Mouse (Mus musculus) liver, embryonic 11.5 days (tissue): Measurements from ENCODE around the gene Kcnq1. TPM values are rescaled to one million over a fixed set of nuclear protein-coding genes. Genes with fewer than 3 reads are reported as not detected.

Experiments
- ATAC-seq: fragments of 200-750 bp; cut with Nextera tagmentation; replicated peaks from 2 replicates; pipeline ENCODE4 v1.8.0; 2017; ENCODE audit warnings: moderate number of reproducible peaks, mild to moderate bottlenecking, moderate TSS enrichment, moderate library complexity; ENCODE audit not compliant: low FRiP score
- DNase-seq: peaks from one replicate; pipeline ENCODE4 v3.0.0-alpha.2; 2017; ENCODE audit warnings: low spot score
- H3K27ac ChIP-seq: fragments of 300-500 bp; sonication (generic); 2 replicates; pipeline ENCODE4 v1.5.1; 2014; ENCODE audit warnings: mild to moderate bottlenecking, low read depth, low read length, control low read depth
- H3K27me3 ChIP-seq: fragments of 300-500 bp; sonication (generic); replicated peaks from 2 replicates; pipeline ENCODE4 v1.6.1; 2014; ENCODE audit warnings: low read length, mixed read lengths; ENCODE audit not compliant: control insufficient read depth, insufficient read depth
- H3K36me3 ChIP-seq: fragments of 300-500 bp; sonication (generic); 2 replicates; pipeline ENCODE4 v1.6.1; 2014; ENCODE audit warnings: mild to moderate bottlenecking, low read length, moderate library complexity, mixed read lengths; ENCODE audit not compliant: control insufficient read depth, insufficient read depth
- H3K4me1 ChIP-seq: fragments of 300-500 bp; sonication (generic); replicated peaks from 2 replicates; pipeline ENCODE4 v1.6.1; 2014; ENCODE audit warnings: low read length, mixed read lengths; ENCODE audit not compliant: control insufficient read depth, insufficient read depth
- H3K4me2 ChIP-seq: fragments of 300-500 bp; sonication (generic); 2 replicates; pipeline ENCODE4 v1.6.1; 2014; ENCODE audit warnings: mild to moderate bottlenecking, control low read depth, moderate library complexity
- H3K4me3 ChIP-seq: fragments of 300-500 bp; sonication (generic); 2 replicates; pipeline ENCODE4 v1.5.1; 2014; ENCODE audit warnings: low read depth, low read length, control low read depth
- H3K9ac ChIP-seq: fragments of 300-500 bp; sonication (generic); 2 replicates; pipeline ENCODE4 v1.6.1; 2014; ENCODE audit warnings: low read depth, low read length, control low read depth
- H3K9me3 ChIP-seq: fragments of 300-500 bp; sonication (generic); 2 replicates; pipeline ENCODE4 v1.6.1; 2016; ENCODE audit warnings: low read length, inconsistent platforms, mixed read lengths; ENCODE audit not compliant: control insufficient read depth
- WGBS: fragments of 180-500 bp; shearing (Covaris S2); extraction: QIAGEN DNeasy Blood & Tissue Kit; methylation state at CpG from one replicate; pipeline ENCODE4 v1.1.7; 2014; 5-methylcytosine and 5-hydroxymethylcytosine counted together
- polyA plus RNA-seq: library from polyadenylated mRNA; unstranded; fragments of >200 nt; fragmentation: Nextera tagmentation; extraction: Ambion mirVana; gene quantifications from 2 replicates; pipeline ENCODE4 v1.2.1, GENCODE M21; 2014

Gene Kcnq1
- polyA plus RNA-seq, 1 experiment from 2014 or later: 0.59 TPM

DNA sequence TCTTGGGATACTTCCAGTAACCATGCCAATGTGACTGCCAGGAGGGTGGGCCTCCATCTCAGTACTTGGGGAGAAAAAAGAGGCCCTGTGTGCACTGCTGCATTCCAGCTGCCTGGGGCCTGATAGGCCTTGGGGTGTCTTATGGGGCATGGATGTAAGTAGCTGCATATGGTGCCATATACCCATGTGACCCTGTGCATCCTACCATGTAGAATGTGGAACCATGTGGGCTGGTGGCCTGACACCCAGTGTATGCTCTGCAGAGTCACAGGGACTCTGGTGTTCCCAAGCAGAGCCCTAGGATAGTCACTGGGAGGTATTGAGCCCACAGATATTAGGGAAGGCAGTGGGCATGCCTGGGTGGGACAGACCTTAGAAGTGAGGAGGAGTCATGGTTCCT, 57.9 kb downstream of the Kcnq1 start:
- H3K27ac ChIP-seq: no peak overlapping the region
- no peak overlapping the region for H3K4me3 ChIP-seq
- H3K36me3 ChIP-seq: no peaks in the 10 kb centered on the region
- no peaks in the 10 kb centered on the region for H3K4me1 ChIP-seq
- no peaks in the 10 kb centered on the region for H3K9me3 ChIP-seq
- H3K4me2 ChIP-seq: no peak overlapping the region
- ATAC-seq (no peak), DNase-seq (no peak)
- H3K9ac ChIP-seq: no peak overlapping the region
- no peaks in the 10 kb centered on the region for H3K27me3 ChIP-seq

DNA sequence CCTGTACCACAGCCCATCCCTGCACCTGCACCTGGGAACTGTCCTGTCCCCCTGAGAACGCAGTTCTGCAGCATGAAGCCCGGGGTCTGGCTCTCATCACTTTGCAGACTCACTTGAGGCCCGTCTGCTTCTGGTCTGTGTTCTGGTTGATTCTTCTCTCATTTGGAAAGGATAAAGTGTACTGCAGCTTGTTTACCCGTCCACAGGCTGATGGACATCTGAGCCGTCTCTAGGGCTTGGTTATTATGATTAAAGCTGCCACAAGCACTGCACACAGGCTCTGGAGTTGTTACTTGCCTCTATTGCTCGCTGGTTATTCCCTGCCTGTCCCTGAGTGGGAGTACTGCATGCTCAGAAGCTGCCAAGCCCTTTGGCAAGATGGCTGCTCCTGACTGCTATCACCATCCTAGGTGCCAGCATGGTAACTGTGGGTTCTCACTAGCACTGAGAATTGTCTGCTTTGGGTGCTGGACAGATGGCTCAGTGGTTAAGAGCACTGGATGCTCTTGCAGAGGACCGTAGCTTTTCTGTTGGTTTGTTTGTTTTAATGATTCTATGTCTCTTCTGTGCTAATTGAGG, 59.6 kb downstream of the Kcnq1 start:
- Histone ChIP-seq H3K4me2 (no peak overlapping the region), H3K4me1 (no peaks in the 10 kb centered on the region), H3K27me3 (no peaks in the 10 kb centered on the region), H3K27ac (no peak overlapping the region), H3K9me3 (no peaks in the 10 kb centered on the region), H3K9ac (no peak overlapping the region), H3K36me3 (no peaks in the 10 kb centered on the region), H3K4me3 (no peak overlapping the region)
- no peak for ATAC-seq
- DNase-seq: no peak
- WGBS: 57% methylated on average over 7 of the region's 7 CpGs

DNA sequence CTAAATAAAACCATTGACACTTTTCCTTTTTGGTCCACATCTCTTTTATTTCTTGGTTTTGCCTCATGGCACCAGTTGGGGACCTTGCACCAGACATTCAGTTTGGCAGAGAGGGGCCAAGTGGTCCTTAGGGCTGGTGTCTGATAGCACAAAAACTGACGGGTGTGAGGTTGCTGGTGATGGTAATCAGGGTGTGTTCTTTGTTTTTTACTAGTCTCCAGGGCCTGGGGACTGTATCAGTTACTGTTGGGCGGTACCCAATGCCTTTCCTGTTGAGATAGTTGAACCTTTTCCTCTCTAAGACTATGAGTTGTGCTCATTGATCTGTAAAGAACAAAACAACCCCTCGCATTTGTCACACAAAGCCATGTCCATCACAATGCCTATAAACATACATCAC, 61.1 kb downstream of the Kcnq1 start:
- H3K4me1 ChIP-seq: no peaks in the 10 kb centered on the region
- H3K27me3 ChIP-seq: no peaks in the 10 kb centered on the region
- H3K27ac ChIP-seq: no peak overlapping the region
- H3K36me3 ChIP-seq: no peaks in the 10 kb centered on the region
- no peak overlapping the region for H3K4me2 ChIP-seq
- no peak for DNase-seq
- no peaks in the 10 kb centered on the region for H3K9me3 ChIP-seq
- 53% methylated on average over 3 of the region's 3 CpGs for WGBS
- ATAC-seq: no peak
- no peak overlapping the region for H3K4me3 ChIP-seq
- H3K9ac ChIP-seq: no peak overlapping the region

DNA sequence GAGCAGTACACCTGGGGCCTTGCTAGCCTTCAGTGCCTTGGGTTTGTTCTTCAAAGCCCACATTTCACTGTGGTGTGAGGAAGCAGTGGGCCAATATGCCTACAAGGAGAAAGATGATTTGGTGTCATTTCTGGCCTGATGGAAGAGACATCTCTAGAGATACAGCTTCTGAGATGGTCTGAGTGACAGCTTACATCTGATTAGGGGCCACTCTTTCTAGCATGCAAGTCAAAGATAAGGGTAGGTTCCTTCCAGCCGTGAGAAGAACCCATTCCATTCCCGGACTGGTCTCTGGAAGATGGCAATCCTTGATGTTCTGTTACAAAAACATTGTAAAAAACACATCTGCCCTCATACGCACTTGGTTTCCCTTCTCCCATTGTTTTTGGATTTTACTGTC, 63.2 kb downstream of the Kcnq1 start:
- ATAC-seq (no peak), DNase-seq (no peak)
- Histone ChIP-seq H3K36me3 (no peaks in the 10 kb centered on the region), H3K9me3 (no peaks in the 10 kb centered on the region), H3K27me3 (no peaks in the 10 kb centered on the region), H3K9ac (no peak overlapping the region), H3K27ac (no peak overlapping the region), H3K4me1 (no peaks in the 10 kb centered on the region), H3K4me2 (no peak overlapping the region), H3K4me3 (no peak overlapping the region)
- WGBS: 70% methylated on average over 3 of the region's 3 CpGs

DNA sequence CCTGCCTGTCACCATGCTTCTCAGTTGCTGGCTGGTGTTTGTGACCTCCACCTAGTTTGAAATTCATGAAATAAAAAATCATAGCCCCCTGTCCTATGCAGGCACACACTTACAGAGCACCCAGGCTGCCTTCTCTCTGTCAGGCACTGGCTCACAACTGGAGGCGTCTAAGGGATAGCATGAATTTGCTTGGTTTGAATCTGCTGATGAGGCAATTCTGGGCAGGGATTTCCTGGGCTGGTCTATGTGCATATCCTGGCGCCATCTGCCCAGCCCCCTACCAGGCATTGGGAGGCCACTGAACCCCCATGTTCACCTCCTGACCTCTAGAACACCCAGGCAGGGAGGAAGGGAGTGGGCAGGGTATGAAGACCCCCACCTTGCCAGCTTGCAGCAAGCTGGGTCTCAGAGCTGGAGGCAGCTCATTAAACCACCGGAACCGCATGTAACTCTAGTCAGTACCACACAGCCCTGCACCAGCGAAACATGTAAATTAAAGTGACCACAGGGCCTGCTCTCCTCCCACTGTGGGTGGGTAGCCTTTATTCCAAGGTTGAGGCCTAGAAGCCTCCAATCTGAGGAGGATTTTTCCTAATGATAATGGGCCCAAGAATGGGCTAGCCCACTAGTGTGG, 66.9 kb downstream of the Kcnq1 start:
- 78% methylated on average over 5 of the region's 5 CpGs for WGBS
- Histone ChIP-seq H3K4me1 (no peaks in the 10 kb centered on the region), H3K9me3 (no peaks in the 10 kb centered on the region)

DNA sequence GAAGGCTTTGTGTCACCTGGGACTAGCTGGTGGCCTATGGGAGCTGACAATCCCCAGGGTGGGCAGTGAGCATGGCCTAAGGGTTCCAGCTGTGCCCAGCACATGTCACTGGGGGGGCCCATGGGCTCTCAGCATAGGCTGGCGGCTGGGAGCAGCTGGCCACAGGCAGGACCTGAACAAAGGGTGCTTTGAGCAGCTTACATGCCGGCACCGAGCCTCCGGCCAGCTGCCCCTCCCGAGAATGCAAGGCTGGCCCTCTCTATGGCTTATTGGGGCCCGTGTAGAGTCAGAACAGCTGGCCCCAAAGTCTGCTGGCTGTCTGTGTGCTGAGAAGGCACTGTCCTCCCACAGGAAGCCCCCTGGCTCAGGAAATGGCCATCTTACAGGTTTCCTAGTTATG, 68.5 kb downstream of the Kcnq1 start:
- Histone ChIP-seq H3K9ac (no peak overlapping the region), H3K36me3 (no peaks in the 10 kb centered on the region), H3K27ac (no peak overlapping the region), H3K27me3 (no peaks in the 10 kb centered on the region), H3K4me1 (no peaks in the 10 kb centered on the region), H3K9me3 (no peaks in the 10 kb centered on the region), H3K4me2 (no peak overlapping the region), H3K4me3 (no peak overlapping the region)
- ATAC-seq: no peak
- no peak for DNase-seq
- 69% methylated on average over 6 of the region's 6 CpGs for WGBS

More for the DNA sequence above, 66.9 kb downstream of the Kcnq1 start:
- DNase-seq (no peak), ATAC-seq (no peak)
- Histone ChIP-seq H3K4me2 (no peak overlapping the region), H3K27me3 (no peaks in the 10 kb centered on the region), H3K36me3 (no peaks in the 10 kb centered on the region), H3K4me3 (no peak overlapping the region), H3K9ac (no peak overlapping the region), H3K27ac (no peak overlapping the region)

DNA sequence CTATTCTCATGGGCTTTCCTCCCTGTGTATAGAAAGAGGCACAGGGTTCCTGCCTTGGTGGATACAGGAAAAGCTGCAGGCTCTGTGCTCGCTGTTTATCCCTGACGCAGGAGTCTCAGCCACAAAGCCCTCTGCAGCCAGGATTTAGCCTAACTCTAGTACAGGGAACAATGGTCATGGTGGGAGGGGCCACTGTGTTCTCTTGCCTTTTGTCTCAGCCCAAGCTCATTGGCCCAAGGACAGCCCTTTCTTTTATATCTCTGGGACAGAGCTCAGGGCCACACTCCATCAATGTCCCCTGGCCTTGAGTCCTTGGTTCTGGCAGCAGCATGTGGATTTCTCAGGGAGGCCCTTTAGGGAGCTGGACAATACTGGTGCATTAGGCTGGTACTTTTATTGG, 72.7 kb downstream of the Kcnq1 start:
- 75% methylated on average over 2 of the region's 2 CpGs for WGBS
- H3K27ac ChIP-seq: no peak overlapping the region
- H3K4me3 ChIP-seq: no peak overlapping the region
- no peak for DNase-seq
- H3K9me3 ChIP-seq: no peaks in the 10 kb centered on the region
- H3K36me3 ChIP-seq: no peaks in the 10 kb centered on the region
- no peaks in the 10 kb centered on the region for H3K4me1 ChIP-seq
- no peak overlapping the region for H3K4me2 ChIP-seq
- no peak for ATAC-seq
- no peaks in the 10 kb centered on the region for H3K27me3 ChIP-seq
- no peak overlapping the region for H3K9ac ChIP-seq

DNA sequence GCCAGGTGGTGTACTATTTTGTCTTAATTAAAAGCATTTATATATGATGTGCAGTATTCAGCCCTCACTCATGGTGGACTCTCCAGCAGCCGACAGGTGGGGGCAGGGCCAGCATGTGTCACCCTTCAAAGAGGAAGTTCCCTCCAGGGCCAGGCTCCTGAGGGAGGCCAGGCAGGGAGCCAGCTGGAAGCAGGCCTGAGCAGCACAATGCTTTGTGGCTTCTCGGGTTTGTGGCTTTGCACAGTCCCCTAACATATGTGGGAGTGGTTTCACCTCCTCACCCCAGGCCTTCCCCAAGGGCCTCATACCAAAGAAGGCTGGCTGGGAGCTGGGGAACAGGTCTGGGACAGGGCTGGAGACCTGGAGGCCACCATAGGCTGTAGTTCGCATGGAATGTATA, 74.6 kb downstream of the Kcnq1 start:
- 52% methylated on average over 3 of the region's 3 CpGs for WGBS
- no peaks in the 10 kb centered on the region for H3K9me3 ChIP-seq
- H3K27me3 ChIP-seq: no peaks in the 10 kb centered on the region
- ATAC-seq: no peak
- H3K27ac ChIP-seq: no peak overlapping the region
- DNase-seq: no peak
- no peaks in the 10 kb centered on the region for H3K36me3 ChIP-seq
- no peaks in the 10 kb centered on the region for H3K4me1 ChIP-seq
- H3K4me3 ChIP-seq: no peak overlapping the region
- H3K9ac ChIP-seq: no peak overlapping the region
- H3K4me2 ChIP-seq: no peak overlapping the region

DNA sequence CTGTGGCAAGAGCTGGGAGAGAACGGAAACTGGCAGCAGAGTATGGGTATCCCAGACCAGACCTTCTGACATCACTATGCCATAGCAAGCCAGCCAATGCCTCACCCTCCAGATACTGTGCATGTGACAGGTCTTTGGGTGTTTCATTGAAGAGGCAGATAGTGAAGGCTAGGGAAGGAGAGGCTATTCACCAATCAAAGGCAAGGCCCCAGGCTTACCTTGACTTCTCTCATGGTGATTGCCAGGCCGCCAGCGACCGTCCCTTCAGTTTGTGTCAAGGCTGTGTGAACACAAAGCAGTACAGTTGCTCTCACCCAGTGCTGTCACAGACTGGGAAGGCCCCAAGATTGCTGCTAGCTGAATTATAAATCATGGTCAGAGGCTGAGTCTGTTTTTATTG, 75.1 kb downstream of the Kcnq1 start:
- H3K4me1 ChIP-seq: no peaks in the 10 kb centered on the region
- H3K27ac ChIP-seq: no peak overlapping the region
- no peak overlapping the region for H3K4me2 ChIP-seq
- no peak overlapping the region for H3K9ac ChIP-seq
- H3K27me3 ChIP-seq: no peaks in the 10 kb centered on the region
- no peaks in the 10 kb centered on the region for H3K36me3 ChIP-seq
- DNase-seq: no peak
- H3K9me3 ChIP-seq: no peaks in the 10 kb centered on the region
- no peak overlapping the region for H3K4me3 ChIP-seq
- no peak for ATAC-seq
- 84% methylated on average over 4 of the region's 4 CpGs for WGBS
